Mouse (Mus musculus): ENCODE measurements around the gene 2310022B05Rik. TPM values are rescaled to one million over a fixed set of nuclear protein-coding genes. Genes with fewer than 3 reads are reported as not detected.

2310022B05Rik gene
- polyA plus RNA-seq, 1 experiment from 2014 or later, result 19.6 TPM

DNA sequence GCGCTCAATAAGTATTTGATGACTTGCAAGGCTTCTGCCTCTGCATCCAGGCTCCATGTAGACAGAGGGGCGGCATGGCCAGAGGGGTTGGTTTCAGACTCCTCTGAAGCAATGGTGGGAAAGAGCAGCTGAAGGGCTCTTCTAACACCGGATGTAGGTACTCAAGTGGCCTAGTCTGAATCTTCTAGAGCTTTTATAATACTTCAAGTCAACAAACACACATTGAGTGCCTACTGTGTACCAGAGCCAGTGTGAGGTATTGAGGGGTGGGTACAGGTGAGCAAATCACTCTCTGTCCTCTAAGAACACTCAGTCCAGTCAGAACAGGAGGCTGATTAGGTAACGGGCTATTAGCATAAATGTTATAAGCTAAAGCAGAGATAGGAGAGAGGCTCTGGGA lies 28.5 kb upstream of the 2310022B05Rik start:
- 92% methylated on average over 4 of the region's 4 CpGs for WGBS

DNA sequence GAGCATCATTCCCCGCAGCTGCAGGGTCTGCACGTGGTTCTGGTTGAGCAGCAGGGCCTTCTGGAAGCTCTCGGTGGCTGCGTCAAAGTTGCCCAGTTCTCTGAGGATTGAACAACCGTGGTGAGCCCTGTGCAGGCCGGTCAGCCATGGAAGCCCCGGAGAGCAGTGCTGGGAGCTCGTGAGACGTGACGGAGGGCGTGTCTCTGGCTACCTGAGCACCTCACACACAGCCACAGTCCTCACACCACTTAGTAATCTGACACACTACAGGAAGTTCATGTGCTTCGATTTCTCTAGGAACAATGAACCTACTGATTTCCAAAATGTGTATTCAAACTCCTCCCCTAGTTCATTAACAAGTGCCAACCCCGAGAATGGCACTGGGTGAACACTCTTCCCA lies 25.7 kb upstream of the 2310022B05Rik start:
- Histone ChIP-seq H3K27me3 (ENCODE audit: control insufficient read depth, insufficient read depth, low read length) (no peaks in the 10 kb centered on the region), H3K4me1 (replicated peaks; ENCODE audit: control insufficient read depth, insufficient read depth, low read length) (no peaks in the 10 kb centered on the region), H3K4me2 (replicated peaks; ENCODE audit: low read depth, low read length) (no peak overlapping the region), H3K9ac (ENCODE audit: low read depth, low read length) (no peak overlapping the region), H3K9me3 (ENCODE audit: control insufficient read depth, low read length) (no peaks in the 10 kb centered on the region), H3K36me3 (ENCODE audit: control insufficient read depth, insufficient read depth, low read length) (0 out of 2 replicates have a peak, but pooled peaks cover 3% of the 10 kb centered on the region), H3K27ac (ENCODE audit: low read depth, low read length) (no peak overlapping the region), H3K4me3 (ENCODE audit: low read depth, low read length) (no peak overlapping the region)
- ATAC-seq (ENCODE audit: low FRiP score), result no peak
- DNase-seq (ENCODE audit: low spot score), result no peak
- WGBS, result 93% methylated on average over 13 of the region's 13 CpGs

More for the DNA sequence above, 28.5 kb upstream of the 2310022B05Rik start:
- Histone ChIP-seq H3K4me1 (replicated peaks; ENCODE audit: control insufficient read depth, insufficient read depth, low read length) (no peaks in the 10 kb centered on the region), H3K27me3 (ENCODE audit: control insufficient read depth, insufficient read depth, low read length) (no peaks in the 10 kb centered on the region), H3K9ac (ENCODE audit: low read depth, low read length) (no peak overlapping the region), H3K4me3 (ENCODE audit: low read depth, low read length) (no peak overlapping the region), H3K9me3 (ENCODE audit: control insufficient read depth, low read length) (no peaks in the 10 kb centered on the region), H3K36me3 (ENCODE audit: control insufficient read depth, insufficient read depth, low read length) (0 out of 2 replicates have a peak, but pooled peaks cover 3% of the 10 kb centered on the region), H3K27ac (ENCODE audit: low read depth, low read length) (no peak overlapping the region), H3K4me2 (replicated peaks; ENCODE audit: low read depth, low read length) (no peak overlapping the region)
- ATAC-seq (ENCODE audit: low FRiP score), result no peak
- no peak for DNase-seq (ENCODE audit: low spot score)

DNA sequence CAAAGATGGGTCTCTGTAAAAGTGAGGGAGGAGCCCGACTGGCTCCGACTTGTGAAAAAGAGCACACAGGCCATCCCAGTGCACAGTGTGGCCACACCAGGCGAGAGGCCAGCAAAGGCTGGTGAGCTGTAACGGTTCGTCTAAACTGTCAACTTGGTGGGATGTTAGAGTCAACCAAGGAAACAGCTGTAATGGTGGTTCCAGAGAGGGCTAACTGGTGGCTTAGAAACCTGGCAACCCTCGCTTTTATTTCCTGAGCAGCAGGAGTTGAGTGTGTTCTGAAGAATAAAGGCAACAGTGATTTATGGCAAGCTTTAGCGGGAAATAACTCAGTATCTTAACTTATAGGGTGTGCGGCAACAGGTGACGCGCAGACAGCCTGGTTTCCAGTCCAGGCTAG lies 19.0 kb upstream of the 2310022B05Rik start:
- no peaks in the 10 kb centered on the region for H3K4me1 ChIP-seq (replicated peaks; ENCODE audit: control insufficient read depth, insufficient read depth, low read length)
- no peaks in the 10 kb centered on the region for H3K36me3 ChIP-seq (ENCODE audit: control insufficient read depth, insufficient read depth, low read length)
- H3K27me3 ChIP-seq (ENCODE audit: control insufficient read depth, insufficient read depth, low read length), result no peaks in the 10 kb centered on the region
- no peak for ATAC-seq (ENCODE audit: low FRiP score)
- DNase-seq (ENCODE audit: low spot score), result no peak
- no peak overlapping the region for H3K27ac ChIP-seq (ENCODE audit: low read depth, low read length)
- no peaks in the 10 kb centered on the region for H3K9me3 ChIP-seq (ENCODE audit: control insufficient read depth, low read length)
- WGBS, result 88% methylated on average over 10 of the region's 10 CpGs
- H3K4me3 ChIP-seq (ENCODE audit: low read depth, low read length), result no peak overlapping the region
- no peak overlapping the region for H3K9ac ChIP-seq (ENCODE audit: low read depth, low read length)
- H3K4me2 ChIP-seq (replicated peaks; ENCODE audit: low read depth, low read length), result no peak overlapping the region

DNA sequence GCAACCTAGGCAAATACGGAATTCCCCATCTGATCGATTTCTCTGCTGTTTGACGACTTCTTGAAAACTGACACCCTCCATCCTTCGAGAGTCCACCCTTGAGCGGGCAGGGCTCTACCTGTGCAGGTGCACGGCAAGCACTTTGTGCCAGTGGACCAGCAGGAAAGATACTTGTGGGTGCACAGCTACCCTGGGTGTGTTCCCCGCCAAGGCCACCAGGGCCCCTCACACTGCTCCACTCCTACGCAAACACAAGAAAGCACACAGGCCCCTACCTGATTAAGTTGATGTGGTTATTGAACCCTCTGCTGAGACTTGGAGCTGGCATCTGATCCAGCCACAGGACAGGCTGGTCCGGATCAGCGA lies 18.6 kb upstream of the 2310022B05Rik start:
- H3K4me3 ChIP-seq (ENCODE audit: low read depth, low read length), result no peak overlapping the region
- no peaks in the 10 kb centered on the region for H3K36me3 ChIP-seq (ENCODE audit: control insufficient read depth, insufficient read depth, low read length)
- H3K27me3 ChIP-seq (ENCODE audit: control insufficient read depth, insufficient read depth, low read length), result no peaks in the 10 kb centered on the region
- H3K4me2 ChIP-seq (replicated peaks; ENCODE audit: low read depth, low read length), result no peak overlapping the region
- H3K27ac ChIP-seq (ENCODE audit: low read depth, low read length), result no peak overlapping the region
- ATAC-seq (ENCODE audit: low FRiP score), result no peak
- WGBS, result 78% methylated on average over 10 of the region's 10 CpGs
- DNase-seq (ENCODE audit: low spot score), result no peak
- H3K9ac ChIP-seq (ENCODE audit: low read depth, low read length), result no peak overlapping the region
- H3K9me3 ChIP-seq (ENCODE audit: control insufficient read depth, low read length), result no peaks in the 10 kb centered on the region
- H3K4me1 ChIP-seq (replicated peaks; ENCODE audit: control insufficient read depth, insufficient read depth, low read length), result no peaks in the 10 kb centered on the region

DNA sequence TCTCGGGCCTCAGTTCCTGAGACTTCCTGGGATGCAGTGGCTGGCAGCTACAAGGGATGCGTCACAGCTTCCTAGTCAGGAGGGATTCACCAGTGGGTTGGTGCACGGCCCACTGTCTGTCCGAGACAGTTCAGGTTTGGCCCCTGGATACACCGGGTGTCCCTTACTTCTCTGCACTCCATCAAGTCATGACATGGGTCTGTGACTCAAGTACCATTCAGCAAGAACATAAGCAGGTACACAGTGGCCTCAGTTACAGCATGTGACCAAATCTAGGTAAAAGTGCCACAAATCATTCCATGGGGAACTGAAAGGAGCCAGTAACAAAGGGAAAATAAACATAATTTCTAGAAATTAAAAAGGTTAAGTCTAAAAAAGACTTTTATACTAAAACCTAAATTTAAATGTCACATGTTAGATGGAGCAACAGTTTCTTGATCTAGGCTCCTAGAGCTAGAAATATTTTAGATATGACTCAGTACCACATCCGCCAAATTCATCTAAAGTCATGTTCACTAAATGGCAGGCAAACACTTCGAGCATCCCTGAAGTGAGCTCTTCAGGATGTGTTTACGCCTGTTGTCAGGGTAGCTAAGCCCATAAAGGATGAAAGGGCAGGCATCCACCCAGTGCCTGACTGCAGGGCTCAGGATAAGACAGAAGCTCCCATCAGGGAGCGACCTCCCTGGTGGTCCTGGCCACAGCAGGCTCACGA lies 18.1 kb upstream of the 2310022B05Rik start:
- no peaks in the 10 kb centered on the region for H3K36me3 ChIP-seq (ENCODE audit: control insufficient read depth, insufficient read depth, low read length)
- H3K9ac ChIP-seq (ENCODE audit: low read depth, low read length), result no peak overlapping the region
- no peaks in the 10 kb centered on the region for H3K4me1 ChIP-seq (replicated peaks; ENCODE audit: control insufficient read depth, insufficient read depth, low read length)
- no peak for DNase-seq (ENCODE audit: low spot score)
- no peak for ATAC-seq (ENCODE audit: low FRiP score)
- H3K4me3 ChIP-seq (ENCODE audit: low read depth, low read length), result no peak overlapping the region
- whole genome bisulfite sequencing, result 85% methylated on average over 10 of the region's 10 CpGs
- H3K27me3 ChIP-seq (ENCODE audit: control insufficient read depth, insufficient read depth, low read length), result no peaks in the 10 kb centered on the region
- H3K27ac ChIP-seq (ENCODE audit: low read depth, low read length), result no peak overlapping the region
- H3K4me2 ChIP-seq (replicated peaks; ENCODE audit: low read depth, low read length), result no peak overlapping the region
- no peaks in the 10 kb centered on the region for H3K9me3 ChIP-seq (ENCODE audit: control insufficient read depth, low read length)

DNA sequence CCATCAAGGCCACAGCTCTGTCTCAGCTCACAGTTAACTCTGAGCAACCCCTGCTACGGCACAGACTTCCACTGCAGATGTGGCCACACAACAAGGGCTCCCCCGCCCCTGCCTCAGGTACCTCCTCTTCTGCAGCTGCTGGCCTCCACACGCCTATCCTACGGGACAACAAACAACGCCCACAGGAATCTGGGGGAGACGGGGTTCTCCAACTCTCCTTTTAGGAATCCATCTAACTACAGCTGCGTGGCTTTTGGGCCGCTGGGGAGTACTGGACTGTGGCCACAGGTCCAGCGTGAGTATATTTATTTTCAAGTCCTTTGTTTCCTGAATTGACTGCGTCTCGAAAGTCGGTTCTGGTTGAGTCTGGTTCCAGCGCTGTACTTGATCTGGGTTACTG lies 15.1 kb upstream of the 2310022B05Rik start:
- H3K9ac ChIP-seq (ENCODE audit: low read depth, low read length), result no peak overlapping the region
- no peak for DNase-seq (ENCODE audit: low spot score)
- no peaks in the 10 kb centered on the region for H3K27me3 ChIP-seq (ENCODE audit: control insufficient read depth, insufficient read depth, low read length)
- no peak overlapping the region for H3K4me3 ChIP-seq (ENCODE audit: low read depth, low read length)
- no peak overlapping the region for H3K4me2 ChIP-seq (replicated peaks; ENCODE audit: low read depth, low read length)
- no peak for ATAC-seq (ENCODE audit: low FRiP score)
- no peaks in the 10 kb centered on the region for H3K9me3 ChIP-seq (ENCODE audit: control insufficient read depth, low read length)
- WGBS, result 93% methylated on average over 13 of the region's 13 CpGs
- no peak overlapping the region for H3K27ac ChIP-seq (ENCODE audit: low read depth, low read length)
- H3K4me1 ChIP-seq (replicated peaks; ENCODE audit: control insufficient read depth, insufficient read depth, low read length), result no peaks in the 10 kb centered on the region
- no peaks in the 10 kb centered on the region for H3K36me3 ChIP-seq (ENCODE audit: control insufficient read depth, insufficient read depth, low read length)

DNA sequence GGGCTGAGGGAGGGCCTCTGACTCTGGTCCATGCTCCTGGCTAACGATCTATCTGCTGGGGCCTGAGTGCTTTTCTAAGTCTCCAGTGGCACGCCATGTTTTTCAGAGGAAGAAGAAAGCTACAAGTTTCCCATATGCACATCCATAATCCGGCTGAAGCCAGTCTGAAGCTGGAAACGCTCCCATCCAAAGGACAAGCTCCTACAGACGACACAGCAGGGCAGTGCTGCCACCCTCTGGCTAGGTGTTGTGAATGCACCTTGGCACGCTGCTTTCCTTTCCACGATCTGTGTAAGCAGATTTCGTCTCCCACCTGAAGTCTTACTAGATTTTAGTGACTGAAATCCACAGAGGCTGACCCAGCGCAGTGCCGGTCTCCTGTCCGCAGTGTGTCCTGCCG lies 14.3 kb upstream of the 2310022B05Rik start:
- WGBS, result 51% methylated on average over 12 of the region's 12 CpGs
- H3K36me3 ChIP-seq (ENCODE audit: control insufficient read depth, insufficient read depth, low read length), result no peaks in the 10 kb centered on the region
- no peak overlapping the region for H3K27ac ChIP-seq (ENCODE audit: low read depth, low read length)

DNA sequence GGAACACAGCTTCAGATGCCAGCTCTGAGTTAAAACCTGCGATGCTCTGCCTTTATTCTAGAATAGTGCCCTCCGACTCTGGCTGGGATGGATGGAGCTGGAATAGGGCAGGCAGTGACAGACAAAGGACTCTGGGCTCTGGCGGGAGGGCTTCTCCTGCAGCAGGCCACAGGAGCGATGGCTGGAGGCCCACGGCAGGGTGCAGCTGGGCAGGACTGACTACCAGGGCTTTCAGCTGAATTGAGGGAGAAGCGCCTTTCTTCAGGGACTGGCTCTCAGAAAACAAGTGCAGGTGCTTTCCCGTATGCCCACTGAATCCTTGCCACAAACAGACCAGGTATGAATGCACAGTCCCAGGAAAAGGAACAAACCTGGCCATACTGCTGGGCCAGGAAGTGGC lies 13.9 kb upstream of the 2310022B05Rik start:
- H3K9me3 ChIP-seq (ENCODE audit: control insufficient read depth, low read length), result no peaks in the 10 kb centered on the region
- DNase-seq (ENCODE audit: low spot score) (no peak), ATAC-seq (ENCODE audit: low FRiP score) (no peak)
- H3K27ac ChIP-seq (ENCODE audit: low read depth, low read length), result no peak overlapping the region
- no peak overlapping the region for H3K4me2 ChIP-seq (replicated peaks; ENCODE audit: low read depth, low read length)
- whole genome bisulfite sequencing, result 90% methylated on average over 7 of the region's 7 CpGs
- no peak overlapping the region for H3K4me3 ChIP-seq (ENCODE audit: low read depth, low read length)
- H3K36me3 ChIP-seq (ENCODE audit: control insufficient read depth, insufficient read depth, low read length), result no peaks in the 10 kb centered on the region
- no peaks in the 10 kb centered on the region for H3K27me3 ChIP-seq (ENCODE audit: control insufficient read depth, insufficient read depth, low read length)
- H3K9ac ChIP-seq (ENCODE audit: low read depth, low read length), result no peak overlapping the region
- no peaks in the 10 kb centered on the region for H3K4me1 ChIP-seq (replicated peaks; ENCODE audit: control insufficient read depth, insufficient read depth, low read length)

More for the DNA sequence above, 14.3 kb upstream of the 2310022B05Rik start:
- ATAC-seq (ENCODE audit: low FRiP score) (0 out of 2 replicates have a peak, but pooled peaks have one; percentile 40), DNase-seq (ENCODE audit: low spot score) (peak; percentile 85)
- no peak overlapping the region for H3K9ac ChIP-seq (ENCODE audit: low read depth, low read length)
- H3K4me1 ChIP-seq (replicated peaks; ENCODE audit: control insufficient read depth, insufficient read depth, low read length), result no peaks in the 10 kb centered on the region
- no peaks in the 10 kb centered on the region for H3K27me3 ChIP-seq (ENCODE audit: control insufficient read depth, insufficient read depth, low read length)
- no peak overlapping the region for H3K4me3 ChIP-seq (ENCODE audit: low read depth, low read length)
- H3K4me2 ChIP-seq (replicated peaks; ENCODE audit: low read depth, low read length), result no peak overlapping the region
- H3K9me3 ChIP-seq (ENCODE audit: control insufficient read depth, low read length), result no peaks in the 10 kb centered on the region

DNA sequence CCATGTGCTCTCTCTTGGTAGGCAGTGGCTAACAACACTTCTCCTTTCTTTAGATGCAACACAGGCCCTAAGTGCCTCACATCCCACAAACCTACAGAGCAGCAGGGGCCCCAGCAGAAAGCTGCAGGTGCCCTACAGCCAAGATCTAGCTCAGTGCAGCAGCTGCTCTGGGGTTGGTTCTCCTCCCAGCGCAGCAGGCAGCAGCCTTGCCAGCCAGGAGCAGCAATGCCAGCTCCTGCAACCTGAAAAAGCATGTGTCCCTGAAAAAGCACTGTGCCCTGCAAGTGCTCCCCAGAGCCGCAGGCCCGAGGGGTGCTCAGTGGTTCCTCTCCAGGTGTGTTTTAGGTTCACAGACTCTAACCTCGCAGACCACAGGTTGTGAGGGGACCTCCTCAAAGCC lies 13.5 kb upstream of the 2310022B05Rik start:
- Histone ChIP-seq H3K9me3 (ENCODE audit: control insufficient read depth, low read length) (no peaks in the 10 kb centered on the region), H3K4me1 (replicated peaks; ENCODE audit: control insufficient read depth, insufficient read depth, low read length) (no peaks in the 10 kb centered on the region), H3K4me2 (replicated peaks; ENCODE audit: low read depth, low read length) (no peak overlapping the region), H3K4me3 (ENCODE audit: low read depth, low read length) (no peak overlapping the region), H3K27ac (ENCODE audit: low read depth, low read length) (no peak overlapping the region), H3K36me3 (ENCODE audit: control insufficient read depth, insufficient read depth, low read length) (no peaks in the 10 kb centered on the region), H3K9ac (ENCODE audit: low read depth, low read length) (no peak overlapping the region), H3K27me3 (ENCODE audit: control insufficient read depth, insufficient read depth, low read length) (no peaks in the 10 kb centered on the region)
- WGBS, result 92% methylated on average over 4 of the region's 4 CpGs
- no peak for DNase-seq (ENCODE audit: low spot score)
- no peak for ATAC-seq (ENCODE audit: low FRiP score)

Data from hindbrain, embryonic 11.5 days (tissue).